Comparison of ENCODE assay signal across 8 mouse cellular contexts in genomic region chr10:128149592-128149991, GRCm38 (mm10). TPM values are rescaled to one million over a fixed set of nuclear protein-coding genes. Genes with fewer than 3 reads are reported as not detected.
A peak's percentile ranks its signal among the peaks of the same experiment; 100 is the strongest.
DNase-seq lines count a peak whose midpoint lies in the region; ATAC-seq and TF ChIP-seq lines count a peak whose summit lies in the region.

No protein-coding gene starts in this region.

- no peak overlapping the region for H3K9ac ChIP-seq in forebrain, embryonic 12.5 days
- H3K9ac ChIP-seq in hindbrain, embryonic 12.5 days = no peak overlapping the region
- peak overlapping the region; percentile 56 for H3K9ac ChIP-seq in liver, embryonic 11.5 days (ENCODE audit: low read depth, low read length)
- H3K9ac ChIP-seq in neural tube, embryonic 13.5 days = no peak overlapping the region

- H3K4me3 ChIP-seq in E14TG2a.4 (replicated peaks; ENCODE audit: low read length) = peak overlapping the region; percentile 63
- no peak overlapping the region for H3K4me3 ChIP-seq in forebrain, embryonic 12.5 days (replicated peaks)
- H3K4me3 ChIP-seq in hindbrain, embryonic 12.5 days = no peak overlapping the region
- H3K4me3 ChIP-seq in liver, embryonic 11.5 days (ENCODE audit: low read depth, low read length) = peak overlapping the region; percentile 34
- H3K4me3 ChIP-seq in neural tube, embryonic 13.5 days = no peak overlapping the region

- H3K36me3 ChIP-seq in E14TG2a.4 (ENCODE audit: insufficient read depth, low read length) = peaks cover 25% of the 10 kb centered on the region
- H3K36me3 ChIP-seq in forebrain, embryonic 12.5 days (replicated peaks) = peaks cover 14% of the 10 kb centered on the region
- peaks cover 4% of the 10 kb centered on the region; the same call in 1 of the 2 replicates for H3K36me3 ChIP-seq in hindbrain, embryonic 12.5 days
- H3K36me3 ChIP-seq in liver, embryonic 11.5 days (ENCODE audit: control insufficient read depth, insufficient read depth, low read length) = no peaks in the 10 kb centered on the region
- H3K36me3 ChIP-seq in neural tube, embryonic 13.5 days = no peaks in the 10 kb centered on the region

- peaks cover 48% of the 10 kb centered on the region for H3K4me1 ChIP-seq in E14TG2a.4 (replicated peaks; ENCODE audit: low read depth, low read length)
- peaks cover 6% of the 10 kb centered on the region for H3K4me1 ChIP-seq in forebrain, embryonic 12.5 days
- no peaks in the 10 kb centered on the region for H3K4me1 ChIP-seq in hindbrain, embryonic 12.5 days
- H3K4me1 ChIP-seq in liver, embryonic 11.5 days (replicated peaks; ENCODE audit: control insufficient read depth, insufficient read depth, low read length) = 0 out of 2 replicates have a peak, but pooled peaks cover 4% of the 10 kb centered on the region
- no peaks in the 10 kb centered on the region for H3K4me1 ChIP-seq in neural tube, embryonic 13.5 days (replicated peaks)

- no peaks in the 10 kb centered on the region for H3K9me3 ChIP-seq in E14TG2a.4 (ENCODE audit: low read length)
- H3K9me3 ChIP-seq in forebrain, embryonic 12.5 days = no peaks in the 10 kb centered on the region
- H3K9me3 ChIP-seq in hindbrain, embryonic 12.5 days (replicated peaks) = no peaks in the 10 kb centered on the region
- H3K9me3 ChIP-seq in liver, embryonic 11.5 days (ENCODE audit: control insufficient read depth, low read length) = no peaks in the 10 kb centered on the region
- no peaks in the 10 kb centered on the region for H3K9me3 ChIP-seq in neural tube, embryonic 13.5 days

- H3K4me2 ChIP-seq in forebrain, embryonic 12.5 days = peak overlapping the region; percentile 17
- H3K4me2 ChIP-seq in hindbrain, embryonic 12.5 days (replicated peaks) = 0 out of 2 replicates have a peak overlapping the region, but pooled peaks have one; percentile 3
- peak overlapping the region; percentile 55 for H3K4me2 ChIP-seq in liver, embryonic 11.5 days
- H3K4me2 ChIP-seq in neural tube, embryonic 13.5 days = peak overlapping the region; percentile 6; the same call in 1 of the 2 replicates

- WGBS in forebrain, embryonic 12.5 days = 4% methylated on average over 5 of the region's 5 CpGs
- 5% methylated on average over 5 of the region's 5 CpGs for WGBS in hindbrain, embryonic 12.5 days
- WGBS in liver, embryonic 11.5 days = 2% methylated on average over 5 of the region's 5 CpGs
- 7% methylated on average over 5 of the region's 5 CpGs for WGBS in neural tube, embryonic 13.5 days

- peak; percentile 87 for DNase-seq in adrenal gland, adult 8-10 months
- peak; percentile 78 for DNase-seq in liver, embryonic 11.5 days (ENCODE audit: low spot score)
- peak; percentile 64 to 83 for DNase-seq in urinary bladder, adult 18-20 months (ENCODE audit: low spot score in 2 of 2)
- no peak for DNase-seq in right cerebral cortex, postnatal 4 days

- no peaks in the 10 kb centered on the region for H3K27me3 ChIP-seq in E14TG2a.4 (ENCODE audit: insufficient read depth, low read length)
- no peaks in the 10 kb centered on the region for H3K27me3 ChIP-seq in forebrain, embryonic 12.5 days
- no peaks in the 10 kb centered on the region for H3K27me3 ChIP-seq in hindbrain, embryonic 12.5 days
- H3K27me3 ChIP-seq in liver, embryonic 11.5 days (replicated peaks; ENCODE audit: control insufficient read depth, insufficient read depth, low read length) = no peaks in the 10 kb centered on the region
- no peaks in the 10 kb centered on the region for H3K27me3 ChIP-seq in neural tube, embryonic 13.5 days

- peak; percentile 33; the same call in 1 of the 2 replicates for ATAC-seq in forebrain, embryonic 12.5 days (ENCODE audit: low FRiP score)
- 0 out of 2 replicates have a peak, but pooled peaks have one; percentile 43 for ATAC-seq in hindbrain, embryonic 12.5 days (ENCODE audit: low FRiP score)
- ATAC-seq in liver, embryonic 11.5 days (replicated peaks; ENCODE audit: low FRiP score) = peak; percentile 97
- 0 out of 2 replicates have a peak, but pooled peaks have one; percentile 67 for ATAC-seq in neural tube, embryonic 13.5 days (ENCODE audit: low read depth)

- TF ChIP-seq CTCF in E14TG2a.4 (conservative IDR thresholded peaks at IDR 0.05; ENCODE audit: low read length) = 0 out of 2 replicates have a peak, but pooled peaks have one; percentile 12

- H3K27ac ChIP-seq in forebrain, embryonic 12.5 days = 0 out of 2 replicates have a peak overlapping the region, but pooled peaks have one; percentile 26
- no peak overlapping the region for H3K27ac ChIP-seq in hindbrain, embryonic 12.5 days
- H3K27ac ChIP-seq in liver, embryonic 11.5 days (ENCODE audit: low read depth, low read length) = peak overlapping the region; percentile 34
- peak overlapping the region; percentile 24; the same call in 1 of the 2 replicates for H3K27ac ChIP-seq in neural tube, embryonic 13.5 days (replicated peaks)

RNA-seq across cellular contexts. Expression of gene Rbms2, which starts 30.5 kb away (rescaled TPM):
- total RNA-seq in adrenal gland, adult 8-10 months (2022) = 100 to 1,000 TPM in 2 of 4 experiments, 10 to 100 TPM in 2; 83.6 to 110 (median 99.3) TPM
- 19.2 and 20.3 TPM in 2 replicates for polyA plus RNA-seq in forebrain, embryonic 12.5 days (2016; fragmentation: Nextera tagmentation; extraction: Ambion mirVana)
- 22.5 and 25.5 TPM in 2 replicates for polyA plus RNA-seq in hindbrain, embryonic 12.5 days (2016; fragmentation: Nextera tagmentation; extraction: Ambion mirVana)
- polyA plus RNA-seq in liver, embryonic 11.5 days (2014; fragmentation: Nextera tagmentation; extraction: Ambion mirVana) = 14.6 and 17.0 TPM in 2 replicates
- 12.4 and 12.7 TPM in 2 replicates for polyA plus RNA-seq in neural tube, embryonic 13.5 days (2015; fragmentation: Nextera tagmentation; extraction: Ambion mirVana)

RNA-seq across cellular contexts. Expression of gene Gls2, which starts 44.7 kb away (rescaled TPM):
- 1 to 10 TPM; 2.5 to 4.2 (median 3.5) TPM for total RNA-seq in adrenal gland, adult 8-10 months (2022)
- polyA plus RNA-seq in forebrain, embryonic 12.5 days (2016; fragmentation: Nextera tagmentation; extraction: Ambion mirVana) = 0.94 and 1.3 TPM in 2 replicates
- polyA plus RNA-seq in hindbrain, embryonic 12.5 days (2016; fragmentation: Nextera tagmentation; extraction: Ambion mirVana) = 0.61 and 0.70 TPM in 2 replicates
- 3.1 and 3.4 TPM in 2 replicates for polyA plus RNA-seq in liver, embryonic 11.5 days (2014; fragmentation: Nextera tagmentation; extraction: Ambion mirVana)
- polyA plus RNA-seq in neural tube, embryonic 13.5 days (2015; fragmentation: Nextera tagmentation; extraction: Ambion mirVana) = 1.1 and 1.7 TPM in 2 replicates

RNA-seq across cellular contexts. Expression of gene Baz2a, which starts 58.2 kb away (rescaled TPM):
- 10 to 100 TPM; 52.9 to 78.0 (median 62.7) TPM for total RNA-seq in adrenal gland, adult 8-10 months (2022)
- 14.0 and 14.6 TPM in 2 replicates for polyA plus RNA-seq in forebrain, embryonic 12.5 days (2016; fragmentation: Nextera tagmentation; extraction: Ambion mirVana)
- 12.8 and 15.4 TPM in 2 replicates for polyA plus RNA-seq in hindbrain, embryonic 12.5 days (2016; fragmentation: Nextera tagmentation; extraction: Ambion mirVana)
- polyA plus RNA-seq in liver, embryonic 11.5 days (2014; fragmentation: Nextera tagmentation; extraction: Ambion mirVana) = 11.1 and 13.0 TPM in 2 replicates
- polyA plus RNA-seq in neural tube, embryonic 13.5 days (2015; fragmentation: Nextera tagmentation; extraction: Ambion mirVana) = 10.9 and 12.2 TPM in 2 replicates

Comparison
In these comparisons a context has a peak if more than half of its experiments do, and no peak if none do; other contexts are left out.
1. H3K4me3 ChIP-seq: peak in E14TG2a.4 (single experiment) and liver, embryonic 11.5 days (single experiment); none in forebrain, embryonic 12.5 days (single experiment), hindbrain, embryonic 12.5 days (single experiment) and neural tube, embryonic 13.5 days (single experiment).
2. ATAC-seq: peak in every context shown above with its lines; median percentile 97 in liver, embryonic 11.5 days; 67 in neural tube, embryonic 13.5 days; 43 in hindbrain, embryonic 12.5 days; 33 in forebrain, embryonic 12.5 days.
3. H3K4me2 ChIP-seq: peak in every context shown above with its lines; median percentile 55 in liver, embryonic 11.5 days; 17 in forebrain, embryonic 12.5 days; 6 in neural tube, embryonic 13.5 days; 3 in hindbrain, embryonic 12.5 days.